Mouse (Mus musculus) lung, embryonic 16.5 days (tissue): ENCODE measurements around the gene Srd5a1. TPM values are rescaled to one million over a fixed set of nuclear protein-coding genes. Genes with fewer than 3 reads are reported as not detected.
A peak's percentile ranks its signal among the peaks of the same experiment; 100 is the strongest.

Experiments used
- ATAC-seq: fragments of 200-750 bp; cut with Nextera tagmentation; 2 replicates; pipeline ENCODE4 v1.8.0; 2017; ENCODE audit warnings: low read depth, mild to moderate bottlenecking, moderate library complexity
- H3K27ac ChIP-seq: fragments of 300-500 bp; sonication (generic); 2 replicates; pipeline ENCODE4 v1.5.1; 2014; ENCODE audit warnings: mild to moderate bottlenecking, control low read depth, low read length
- H3K27me3 ChIP-seq: fragments of 300-500 bp; sonication (generic); 2 replicates; pipeline ENCODE4 v1.6.1; 2014; ENCODE audit warnings: low read depth, low read length, mixed read lengths; ENCODE audit not compliant: control insufficient read depth, insufficient read depth
- H3K36me3 ChIP-seq: fragments of 300-500 bp; sonication (generic); 2 replicates; pipeline ENCODE4 v1.6.1; 2014; ENCODE audit warnings: low read length; ENCODE audit not compliant: control insufficient read depth, insufficient read depth
- H3K4me1 ChIP-seq: fragments of 300-500 bp; sonication (generic); replicated peaks from 2 replicates; pipeline ENCODE4 v1.6.1; 2014; ENCODE audit warnings: low read length, mixed read lengths; ENCODE audit not compliant: control insufficient read depth, insufficient read depth
- H3K4me2 ChIP-seq: fragments of 300-500 bp; sonication (generic); 2 replicates; pipeline ENCODE4 v1.6.1; 2014; ENCODE audit warnings: low read depth, low read length, control low read depth
- H3K4me3 ChIP-seq: fragments of 300-500 bp; sonication (generic); 2 replicates; pipeline ENCODE4 v1.5.1; 2014; ENCODE audit warnings: mild to moderate bottlenecking, low read length, control low read depth
- H3K9ac ChIP-seq: fragments of 300-500 bp; sonication (generic); 2 replicates; pipeline ENCODE4 v1.6.1; 2014; ENCODE audit warnings: low read length, control low read depth
- H3K9me3 ChIP-seq: fragments of 300-500 bp; sonication (generic); 2 replicates; pipeline ENCODE4 v1.6.1; 2016; ENCODE audit warnings: low read length; ENCODE audit not compliant: control insufficient read depth
- WGBS: fragments of 180-500 bp; shearing (Covaris S2); extraction: QIAGEN DNeasy Blood & Tissue Kit; methylation state at CpG from one replicate; pipeline ENCODE4 v1.1.7; 2014; 5-methylcytosine and 5-hydroxymethylcytosine counted together
- polyA plus RNA-seq: library from polyadenylated mRNA; unstranded; fragments of >200 nt; fragmentation: Nextera tagmentation; extraction: Ambion mirVana; gene quantifications from 2 replicates; pipeline ENCODE4 v1.2.1, GENCODE M21; 2015

Gene Srd5a1
- polyA plus RNA-seq, 1 experiment from 2014 or later = 22.3 TPM

DNA sequence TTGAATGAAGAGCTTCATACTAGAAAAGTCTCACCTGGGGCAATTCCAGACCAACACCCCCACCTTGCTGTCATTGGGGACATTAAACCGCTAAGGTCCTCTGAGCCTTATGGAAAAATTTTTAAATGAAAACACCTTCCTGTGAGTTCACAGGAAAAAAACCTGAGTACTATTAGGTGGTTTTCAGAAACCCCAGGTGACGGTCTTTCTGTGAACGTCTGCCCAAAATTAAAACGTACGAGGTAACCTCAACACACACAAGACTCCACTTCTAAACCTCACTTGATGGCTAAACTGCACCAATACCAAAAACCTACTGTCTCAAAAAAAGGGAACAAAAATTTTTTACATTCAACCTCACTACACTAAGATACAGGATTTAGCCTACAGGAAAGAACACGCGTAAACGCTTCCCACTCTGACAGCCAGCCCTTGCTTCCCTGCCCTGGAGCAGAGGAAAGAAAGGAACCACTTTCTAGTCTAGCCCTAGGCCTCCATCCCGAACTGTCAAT lies 78.3 kb downstream of the Srd5a1 start:
- Histone ChIP-seq H3K36me3 (no peaks in the 10 kb centered on the region; the same call in 1 of the 2 replicates), H3K4me2 (peak overlapping the region; percentile 79), H3K9ac (peak overlapping the region; percentile 85), H3K4me1 (peaks cover 31% of the 10 kb centered on the region), H3K4me3 (peak overlapping the region; percentile 69), H3K27me3 (no peaks in the 10 kb centered on the region), H3K9me3 (no peaks in the 10 kb centered on the region), H3K27ac (peak overlapping the region; percentile 93)
- WGBS = 1% methylated on average over 9 of the region's 9 CpGs
- no peak for ATAC-seq

DNA sequence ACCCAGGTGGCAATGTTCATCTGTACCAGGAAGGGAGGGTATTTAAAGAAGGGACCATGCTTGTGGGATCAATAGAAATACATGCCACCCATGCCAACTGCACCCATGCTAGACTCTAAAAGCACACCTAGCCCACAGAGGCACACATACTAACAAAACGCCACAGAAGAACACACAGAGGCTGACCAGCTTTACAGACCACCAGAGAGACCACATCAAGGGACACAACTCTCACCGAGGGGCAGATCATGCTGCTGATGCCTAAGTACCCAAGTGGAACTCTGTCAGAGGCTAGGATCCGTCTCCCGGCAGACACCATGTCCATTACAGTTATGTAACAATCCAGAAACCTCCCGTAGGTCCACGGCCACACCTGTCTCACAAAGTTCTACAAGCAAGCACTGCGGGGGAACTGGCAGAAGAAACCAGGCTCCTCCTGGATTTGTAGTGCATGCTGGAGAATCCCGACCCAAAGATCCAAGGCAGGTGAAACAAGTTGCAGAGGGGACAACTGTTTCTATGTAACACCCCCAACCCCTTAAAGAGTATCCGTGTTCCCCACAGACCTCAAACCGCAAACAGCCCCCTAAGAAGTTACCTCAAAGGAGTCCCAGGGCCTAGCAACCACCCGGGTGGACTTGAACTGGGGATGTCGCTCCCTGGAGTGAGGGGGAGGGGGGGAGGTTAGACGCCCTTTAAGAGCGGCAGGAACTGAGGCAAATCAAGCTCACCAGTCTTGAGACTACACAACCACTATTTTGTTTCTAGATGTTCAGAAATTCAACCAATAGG lies 78.9 kb downstream of the Srd5a1 start:
- ATAC-seq = no peak
- Histone ChIP-seq H3K9ac (peak overlapping the region; percentile 85), H3K36me3 (no peaks in the 10 kb centered on the region; the same call in 1 of the 2 replicates), H3K4me3 (peak overlapping the region; percentile 69), H3K9me3 (no peaks in the 10 kb centered on the region), H3K27me3 (no peaks in the 10 kb centered on the region), H3K27ac (no peak overlapping the region), H3K4me1 (peaks cover 31% of the 10 kb centered on the region), H3K4me2 (peak overlapping the region; percentile 79)
- WGBS = 10% methylated on average over 14 of the region's 14 CpGs

DNA sequence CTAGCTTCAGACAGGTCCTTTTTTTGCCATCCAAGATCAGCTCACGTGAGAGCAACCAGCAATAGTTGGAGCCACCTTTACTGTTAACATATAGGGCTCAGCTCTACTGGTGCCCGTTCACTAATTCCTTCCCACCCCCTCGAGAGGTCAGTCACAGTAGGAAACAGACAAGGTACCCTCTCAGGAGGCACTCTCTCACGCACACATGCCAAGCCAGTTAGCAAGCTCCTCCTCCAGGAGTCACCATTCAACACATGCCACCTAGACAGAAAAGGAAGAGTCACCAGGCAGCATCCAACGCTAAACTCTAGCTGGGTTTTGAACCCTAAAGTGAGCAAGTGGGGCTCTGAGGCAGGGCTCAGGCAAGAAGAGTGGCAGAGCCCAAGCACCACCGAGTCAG lies 79.8 kb downstream of the Srd5a1 start:
- whole genome bisulfite sequencing = 31% methylated on average over 6 of the region's 6 CpGs
- no peak overlapping the region for H3K27ac ChIP-seq
- no peaks in the 10 kb centered on the region for H3K9me3 ChIP-seq
- H3K36me3 ChIP-seq = no peaks in the 10 kb centered on the region; the same call in 1 of the 2 replicates
- H3K4me1 ChIP-seq = peaks cover 32% of the 10 kb centered on the region
- peak overlapping the region; percentile 47 for H3K9ac ChIP-seq
- no peak for ATAC-seq
- peak overlapping the region; percentile 69 for H3K4me3 ChIP-seq
- H3K4me2 ChIP-seq = peak overlapping the region; percentile 79
- no peaks in the 10 kb centered on the region for H3K27me3 ChIP-seq

DNA sequence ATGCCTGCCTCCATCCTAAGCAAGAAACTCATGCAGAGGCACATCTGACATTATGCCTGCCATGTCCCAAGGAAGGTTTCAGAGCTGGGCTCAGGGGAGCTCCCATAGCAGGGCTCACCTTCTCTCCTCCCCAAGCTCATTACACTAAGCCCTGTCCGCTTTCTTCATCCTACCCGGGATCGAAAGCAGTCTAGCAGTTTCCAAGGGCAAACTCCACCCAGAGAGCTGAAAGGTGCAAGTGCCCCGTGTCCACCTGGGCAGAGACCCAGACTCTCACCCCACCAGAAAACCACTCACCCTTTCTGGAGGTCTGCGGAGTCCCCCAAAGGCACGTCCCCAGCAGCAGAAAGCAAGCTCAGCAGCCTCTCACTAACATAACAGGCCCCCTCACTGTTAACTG lies 80.3 kb downstream of the Srd5a1 start:
- 81% methylated on average over 6 of the region's 6 CpGs for WGBS
- no peak overlapping the region for H3K4me3 ChIP-seq
- peak overlapping the region; percentile 47 for H3K9ac ChIP-seq

DNA sequence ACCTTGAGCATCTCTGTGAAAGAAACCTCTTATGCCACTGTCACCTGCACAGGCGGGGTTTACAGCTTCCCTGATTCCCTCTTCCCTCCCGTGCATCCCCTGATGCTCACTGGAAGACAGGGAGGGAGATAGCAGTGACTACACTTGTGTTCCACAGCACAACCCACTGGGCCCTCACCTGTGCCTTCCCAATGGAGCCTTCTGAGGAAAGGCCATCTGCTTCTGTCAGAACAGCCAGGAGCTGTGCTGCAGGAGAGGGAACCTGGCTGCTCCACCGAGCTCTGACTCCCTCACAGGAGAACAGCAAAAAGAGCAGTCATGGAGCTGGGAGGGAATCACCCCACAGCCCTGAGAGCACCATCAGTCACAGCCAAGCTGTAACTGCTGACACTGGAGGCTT lies 81.1 kb downstream of the Srd5a1 start:
- WGBS = 65% methylated on average over 3 of the region's 3 CpGs
- Histone ChIP-seq H3K27ac (no peak overlapping the region), H3K36me3 (no peaks in the 10 kb centered on the region; the same call in 1 of the 2 replicates), H3K9me3 (no peaks in the 10 kb centered on the region), H3K4me1 (peaks cover 36% of the 10 kb centered on the region), H3K4me3 (no peak overlapping the region), H3K4me2 (no peak overlapping the region), H3K9ac (no peak overlapping the region), H3K27me3 (no peaks in the 10 kb centered on the region)
- no peak for ATAC-seq

More for the DNA sequence above, 80.3 kb downstream of the Srd5a1 start:
- Histone ChIP-seq H3K27ac (no peak overlapping the region), H3K9me3 (no peaks in the 10 kb centered on the region), H3K36me3 (no peaks in the 10 kb centered on the region; the same call in 1 of the 2 replicates), H3K4me1 (peaks cover 37% of the 10 kb centered on the region), H3K4me2 (peak overlapping the region; percentile 79), H3K27me3 (no peaks in the 10 kb centered on the region)
- no peak for ATAC-seq

DNA sequence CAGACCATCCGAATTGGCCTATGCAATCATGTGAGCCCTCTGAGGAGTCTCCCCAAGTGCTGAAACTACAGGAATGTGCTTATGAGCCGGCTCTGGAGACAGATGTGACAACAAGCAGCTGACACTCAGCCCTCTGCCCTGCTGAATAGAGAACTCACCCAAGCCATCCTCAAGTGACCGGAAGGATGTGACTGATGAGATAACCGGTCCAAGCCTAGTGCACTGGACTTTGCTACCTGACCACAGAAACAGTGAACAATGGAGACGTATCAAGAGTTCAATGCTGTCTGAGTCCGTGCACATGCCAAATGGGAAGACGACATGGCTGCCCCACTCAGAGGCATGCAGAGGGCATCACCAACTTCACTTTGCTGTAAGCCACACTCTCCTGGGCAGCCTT lies 82.7 kb downstream of the Srd5a1 start:
- Histone ChIP-seq H3K4me1 (peaks cover 50% of the 10 kb centered on the region), H3K4me2 (no peak overlapping the region), H3K36me3 (no peaks in the 10 kb centered on the region; the same call in 1 of the 2 replicates), H3K27me3 (no peaks in the 10 kb centered on the region), H3K27ac (no peak overlapping the region), H3K4me3 (no peak overlapping the region), H3K9ac (no peak overlapping the region), H3K9me3 (no peaks in the 10 kb centered on the region)
- 72% methylated on average over 7 of the region's 7 CpGs for WGBS
- no peak for ATAC-seq

DNA sequence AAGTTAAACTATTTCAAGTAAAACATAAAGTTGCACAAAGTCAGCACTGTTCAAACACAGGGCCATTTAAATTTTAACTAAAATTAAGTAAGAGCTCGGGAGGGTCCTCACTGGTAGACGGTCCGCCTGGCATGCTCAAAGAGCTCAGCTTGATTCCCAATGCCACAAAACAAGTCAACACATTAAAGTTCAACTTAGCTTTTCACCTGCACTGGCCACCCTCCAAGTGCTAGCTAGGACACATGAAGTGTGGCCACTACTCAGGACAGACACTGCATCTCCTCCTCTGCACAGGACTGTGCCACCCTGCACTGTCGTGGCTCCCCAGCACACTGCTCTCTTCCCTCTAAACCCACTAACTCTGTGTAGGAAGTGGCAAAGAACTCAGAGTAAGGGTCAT lies 85.4 kb downstream of the Srd5a1 start:
- ATAC-seq = peak; percentile 41; the same call in 1 of the 2 replicates
- Histone ChIP-seq H3K4me1 (peaks cover 43% of the 10 kb centered on the region), H3K27me3 (no peaks in the 10 kb centered on the region), H3K27ac (peak overlapping the region; percentile 51; the same call in 1 of the 2 replicates), H3K9ac (no peak overlapping the region), H3K36me3 (no peaks in the 10 kb centered on the region; the same call in 1 of the 2 replicates), H3K9me3 (no peaks in the 10 kb centered on the region), H3K4me2 (peak overlapping the region; percentile 27; the same call in 1 of the 2 replicates), H3K4me3 (no peak overlapping the region)
- 48% methylated on average over 4 of the region's 4 CpGs for WGBS

DNA sequence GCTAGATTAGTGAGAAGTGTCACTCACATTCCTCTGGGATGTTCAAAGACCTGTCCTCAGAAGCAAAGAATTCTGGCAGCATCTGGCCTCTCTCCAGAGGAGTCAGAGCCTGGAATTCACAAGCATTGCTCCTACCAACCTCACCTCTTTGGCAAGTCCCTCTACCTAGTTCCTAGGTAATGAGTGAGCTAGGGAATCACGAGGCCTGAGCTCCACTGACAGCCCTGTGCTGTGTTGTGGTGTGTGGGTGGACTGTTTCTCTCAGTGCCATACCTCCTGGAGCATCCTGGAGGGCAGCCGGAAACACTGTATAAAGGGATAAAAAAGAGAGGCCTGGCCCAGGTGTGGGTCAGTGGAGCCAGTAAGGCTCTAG lies 87.1 kb downstream of the Srd5a1 start:
- Histone ChIP-seq H3K27ac (no peak overlapping the region), H3K4me1 (peaks cover 41% of the 10 kb centered on the region), H3K9ac (no peak overlapping the region), H3K9me3 (no peaks in the 10 kb centered on the region), H3K4me3 (no peak overlapping the region), H3K4me2 (no peak overlapping the region), H3K36me3 (no peaks in the 10 kb centered on the region; the same call in 1 of the 2 replicates), H3K27me3 (no peaks in the 10 kb centered on the region)
- no peak for ATAC-seq
- 61% methylated on average over 2 of the region's 2 CpGs for WGBS
